Mouse (Mus musculus) heart, embryonic 16.5 days (tissue): ENCODE data around the gene Vrk1. TPM values are rescaled to one million over a fixed set of nuclear protein-coding genes. Genes with fewer than 3 reads are reported as not detected.

ENCODE experiments used
- ATAC-seq: fragments of 200-750 bp; cut with Nextera tagmentation; replicated peaks from 2 replicates; pipeline ENCODE4 v1.8.0; 2017; ENCODE audit warnings: moderate number of reproducible peaks; ENCODE audit not compliant: insufficient read depth, low FRiP score; ENCODE audit errors: extremely low read depth
- H3K27ac ChIP-seq: fragments of 300-500 bp; sonication (generic); 2 replicates; pipeline ENCODE4 v1.5.1; 2014; ENCODE audit warnings: mild to moderate bottlenecking, low read length, control low read depth, moderate library complexity
- H3K27me3 ChIP-seq: fragments of 300-500 bp; sonication (generic); 2 replicates; pipeline ENCODE4 v1.6.1; 2014; ENCODE audit warnings: low read length, mixed read lengths; ENCODE audit not compliant: control insufficient read depth, insufficient read depth
- H3K36me3 ChIP-seq: fragments of 300-500 bp; sonication (generic); 2 replicates; pipeline ENCODE4 v1.6.1; 2014; ENCODE audit not compliant: control insufficient read depth, insufficient read depth
- H3K4me1 ChIP-seq: fragments of 300-500 bp; sonication (generic); 2 replicates; pipeline ENCODE4 v1.6.1; 2014; ENCODE audit warnings: low read length, mixed read lengths; ENCODE audit not compliant: control insufficient read depth, insufficient read depth
- H3K4me2 ChIP-seq: fragments of 300-500 bp; sonication (generic); 2 replicates; pipeline ENCODE4 v1.6.1; 2014; ENCODE audit warnings: low read depth, mild to moderate bottlenecking, control low read depth, low read length
- H3K4me3 ChIP-seq: fragments of 300-500 bp; sonication (generic); 2 replicates; pipeline ENCODE4 v1.5.1; 2014; ENCODE audit warnings: mild to moderate bottlenecking, control low read depth, low read length
- H3K9ac ChIP-seq: fragments of 300-500 bp; sonication (generic); 2 replicates; pipeline ENCODE4 v1.6.1; 2014; ENCODE audit warnings: low read length, control low read depth
- H3K9me3 ChIP-seq: fragments of 300-500 bp; sonication (generic); replicated peaks from 2 replicates; pipeline ENCODE4 v1.6.1; 2016; ENCODE audit warnings: low read length; ENCODE audit not compliant: control insufficient read depth
- WGBS: fragments of 180-500 bp; shearing (Covaris S2); extraction: QIAGEN DNeasy Blood & Tissue Kit; methylation state at CpG from one replicate; pipeline ENCODE4 v1.1.7; 2014; 5-methylcytosine and 5-hydroxymethylcytosine counted together
- polyA plus RNA-seq: library from polyadenylated mRNA; unstranded; fragments of >200 nt; fragmentation: Nextera tagmentation; extraction: Ambion mirVana; gene quantifications from 2 replicates; pipeline ENCODE4 v1.2.1, GENCODE M21; 2015

The Vrk1 gene
- polyA plus RNA-seq, 1 experiment from 2014 or later = 50.5 TPM

GRCm38 (mm10) chr12:105992756-105993155 is 17.3 kb upstream of the Vrk1 start:
- H3K27me3 ChIP-seq = no peaks in the 10 kb centered on the region; the same call in 1 of the 2 replicates
- H3K36me3 ChIP-seq = no peaks in the 10 kb centered on the region
- no peak overlapping the region for H3K27ac ChIP-seq
- H3K4me3 ChIP-seq = no peak overlapping the region
- H3K4me2 ChIP-seq = no peak overlapping the region
- H3K9me3 ChIP-seq = no peaks in the 10 kb centered on the region
- ATAC-seq = no peak
- no peak overlapping the region for H3K9ac ChIP-seq
- H3K4me1 ChIP-seq = peaks cover 4% of the 10 kb centered on the region; the same call in 1 of the 2 replicates
- 53% methylated on average over 5 of the region's 5 CpGs for WGBS

- Histone ChIP-seq H3K4me2 (no peak overlapping the region), H3K4me1 (peaks cover 4% of the 10 kb centered on the region; the same call in 1 of the 2 replicates), H3K27ac (no peak overlapping the region), H3K36me3 (no peaks in the 10 kb centered on the region), H3K27me3 (no peaks in the 10 kb centered on the region; the same call in 1 of the 2 replicates), H3K9ac (no peak overlapping the region), H3K9me3 (no peaks in the 10 kb centered on the region), H3K4me3 (no peak overlapping the region)
- WGBS = 42% methylated on average over 7 of the region's 7 CpGs
- ATAC-seq = no peak
These were observed 16.7 kb upstream of the Vrk1 start for GRCm38 (mm10) chr12:105993356-105993755.

GRCm38 (mm10) chr12:105995940-105996339 is 14.1 kb upstream of the Vrk1 start:
- Histone ChIP-seq H3K27me3 (no peaks in the 10 kb centered on the region; the same call in 1 of the 2 replicates), H3K4me2 (no peak overlapping the region), H3K27ac (no peak overlapping the region), H3K4me1 (peaks cover 4% of the 10 kb centered on the region; the same call in 1 of the 2 replicates), H3K4me3 (no peak overlapping the region), H3K36me3 (no peaks in the 10 kb centered on the region), H3K9me3 (no peaks in the 10 kb centered on the region), H3K9ac (no peak overlapping the region)
- WGBS = 76% methylated on average over 4 of the region's 4 CpGs
- no peak for ATAC-seq

- H3K27ac ChIP-seq = no peak overlapping the region
- H3K4me2 ChIP-seq = no peak overlapping the region
- 71% methylated on average over 19 of the region's 19 CpGs for WGBS
- no peaks in the 10 kb centered on the region for H3K9me3 ChIP-seq
- H3K27me3 ChIP-seq = no peaks in the 10 kb centered on the region; the same call in 1 of the 2 replicates
- no peak overlapping the region for H3K9ac ChIP-seq
- H3K4me1 ChIP-seq = peaks cover 4% of the 10 kb centered on the region; the same call in 1 of the 2 replicates
- H3K4me3 ChIP-seq = no peak overlapping the region
- no peak for ATAC-seq
- H3K36me3 ChIP-seq = no peaks in the 10 kb centered on the region
These were observed 12.8 kb upstream of the Vrk1 start for GRCm38 (mm10) chr12:105997028-105997786.

GRCm38 (mm10) chr12:106001775-106002174 is 8.3 kb upstream of the Vrk1 start:
- 62% methylated on average over 8 of the region's 8 CpGs for WGBS
- no peaks in the 10 kb centered on the region for H3K4me1 ChIP-seq
- no peaks in the 10 kb centered on the region for H3K36me3 ChIP-seq
- H3K27me3 ChIP-seq = no peaks in the 10 kb centered on the region
- no peak for ATAC-seq
- H3K4me3 ChIP-seq = no peak overlapping the region
- no peak overlapping the region for H3K9ac ChIP-seq
- H3K4me2 ChIP-seq = no peak overlapping the region
- peaks cover 2% of the 10 kb centered on the region; the same call in 1 of the 2 replicates for H3K9me3 ChIP-seq
- H3K27ac ChIP-seq = no peak overlapping the region

- no peak for ATAC-seq
- H3K36me3 ChIP-seq = no peaks in the 10 kb centered on the region
- peaks cover 8% of the 10 kb centered on the region for H3K4me1 ChIP-seq
- H3K27ac ChIP-seq = no peak overlapping the region
- 58% methylated on average over 6 of the region's 6 CpGs for WGBS
- peaks cover 2% of the 10 kb centered on the region; the same call in 1 of the 2 replicates for H3K9me3 ChIP-seq
- no peak overlapping the region for H3K4me3 ChIP-seq
- no peak overlapping the region for H3K9ac ChIP-seq
- no peak overlapping the region for H3K4me2 ChIP-seq
- H3K27me3 ChIP-seq = no peaks in the 10 kb centered on the region
These were observed 5.3 kb upstream of the Vrk1 start for GRCm38 (mm10) chr12:106004719-106005118.

GRCm38 (mm10) chr12:106006218-106006617 is 3.8 kb upstream of the Vrk1 start:
- H3K9ac ChIP-seq = no peak overlapping the region
- H3K4me2 ChIP-seq = no peak overlapping the region
- 78% methylated on average over 6 of the region's 6 CpGs for WGBS

GRCm38 (mm10) chr12:106008348-106009050 is 1.5 kb upstream of the Vrk1 start:
- H3K4me2 ChIP-seq = peak overlapping the region; percentile 12; the same call in 1 of the 2 replicates
- H3K27ac ChIP-seq = peak overlapping the region; percentile 88
- no peak overlapping the region for H3K4me3 ChIP-seq
- WGBS = 47% methylated on average over 22 of the region's 22 CpGs
- peak; percentile 70 for ATAC-seq
- H3K9me3 ChIP-seq = 0 out of 2 replicates have a peak, but pooled peaks cover 2% of the 10 kb centered on the region
- H3K9ac ChIP-seq = peak overlapping the region; percentile 50
- H3K27me3 ChIP-seq = no peaks in the 10 kb centered on the region
- peaks cover 15% of the 10 kb centered on the region for H3K4me1 ChIP-seq
- no peaks in the 10 kb centered on the region for H3K36me3 ChIP-seq

More at GRCm38 (mm10) chr12:106006218-106006617, 3.8 kb upstream of the Vrk1 start:
- Histone ChIP-seq H3K9me3 (peaks cover 2% of the 10 kb centered on the region; the same call in 1 of the 2 replicates), H3K4me1 (peaks cover 11% of the 10 kb centered on the region), H3K4me3 (no peak overlapping the region), H3K27me3 (no peaks in the 10 kb centered on the region), H3K27ac (no peak overlapping the region), H3K36me3 (no peaks in the 10 kb centered on the region)
- no peak for ATAC-seq
